Mouse (Mus musculus) gastrocnemius, adult 2 months (tissue): ENCODE results near the gene Kdm6b. TPM values are rescaled to one million over a fixed set of nuclear protein-coding genes. Genes with fewer than 3 reads are reported as not detected.
A peak's percentile ranks its signal among the peaks of the same experiment; 100 is the strongest.

Source experiments
- DNase-seq: peaks from one replicate; pipeline ENCODE4 v3.0.0; 2022
- H3K27ac ChIP-seq: fragments of 200-600 bp; 2 replicates; pipeline ENCODE4 v1.8.1; 2022; ENCODE audit warnings: mild to moderate bottlenecking
- H3K4me3 ChIP-seq: fragments of 200-600 bp; 2 replicates; pipeline ENCODE4 v1.8.1; 2022; ENCODE audit warnings: mild to moderate bottlenecking, moderate library complexity
- CTCF ChIP-seq: fragments of 200-600 bp; IDR thresholded peaks from 2 replicates; pipeline ENCODE4 v1.8.1; 2022; ENCODE audit warnings: antibody characterized with exemption, mild to moderate bottlenecking, moderate library complexity
- intact Hi-C: fragments of 180-260 bp; cut with DNase I; formaldehyde crosslinking; loops from one replicate; pipeline ENCODE4 v1.15.1; 2025
- total RNA-seq, 2 experiments: library from RNA; stranded (reverse); gene quantifications; 2 replicates each; pipeline ENCODE4 v1.2.3; 2021

Kdm6b gene
- total RNA-seq, 2 experiments from 2014 or later, result 23.9 to 24.5 TPM

- DNase-seq, result peak; percentile 97
- Histone ChIP-seq H3K4me3 (peak overlapping the region; percentile 86), H3K27ac (peak overlapping the region; percentile 94)
- TF ChIP-seq CTCF, result no peak
- intact Hi-C loops, result loop anchor here (5.0 to 10.0 kb wide), 3 partner anchors 295 to 577 kb away; partner anchors contain the start of genes 9130213A22Rik, Gabarap, Hes7 and Phf23
These were observed 4.2 kb upstream of the Kdm6b start for GRCm38 (mm10) chr11:69417449-69418384.

- Histone ChIP-seq H3K27ac (peak overlapping the region; percentile 94), H3K4me3 (peak overlapping the region; percentile 86)
- intact Hi-C loops, result loop anchor here (5.0 to 10.0 kb wide), 3 partner anchors 295 to 578 kb away; partner anchors contain the start of genes 9130213A22Rik, Gabarap, Hes7 and Phf23
- TF ChIP-seq CTCF, result no peak
- no peak for DNase-seq
These were observed 3.5 kb upstream of the Kdm6b start for GRCm38 (mm10) chr11:69416921-69417448.

GRCm38 (mm10) chr11:69416509-69416908, 3.0 kb upstream of the Kdm6b start:
- Histone ChIP-seq H3K27ac (peak overlapping the region; percentile 94), H3K4me3 (peak overlapping the region; percentile 86)
- no peak for TF ChIP-seq CTCF
- DNase-seq, result no peak
- intact Hi-C loops, result loop anchor here (5.0 to 10.0 kb wide), 3 partner anchors 294 to 578 kb away; partner anchors contain the start of genes 9130213A22Rik, Gabarap, Hes7 and Phf23

GRCm38 (mm10) chr11:69415668-69416451, 2.4 kb upstream of the Kdm6b start:
- peak; percentile 76 for DNase-seq

GRCm38 (mm10) chr11:69415327-69415667, 1.8 kb upstream of the Kdm6b start:
- intact Hi-C loops, result loop anchor here (5.0 to 10.0 kb wide), 3 partner anchors 293 to 580 kb away; partner anchors contain the start of genes 9130213A22Rik, Gabarap, Hes7 and Phf23
- peak; percentile 93 for DNase-seq
- Histone ChIP-seq H3K27ac (peak overlapping the region; percentile 94), H3K4me3 (peak overlapping the region; percentile 86)
- TF ChIP-seq CTCF, result peak; percentile 6; the same call in 1 of the 2 replicates

More at GRCm38 (mm10) chr11:69415668-69416451, 2.4 kb upstream of the Kdm6b start:
- intact Hi-C loops, result loop anchor here (5.0 to 10.0 kb wide), 3 partner anchors 294 to 579 kb away; partner anchors contain the start of genes 9130213A22Rik, Gabarap, Hes7 and Phf23
- Histone ChIP-seq H3K4me3 (peak overlapping the region; percentile 86), H3K27ac (peak overlapping the region; percentile 94)
- TF ChIP-seq CTCF, result no peak

- intact Hi-C loops, result loop anchor here (5.0 to 10.0 kb wide), 3 partner anchors 292 to 580 kb away; partner anchors contain the start of genes 9130213A22Rik, Gabarap, Hes7 and Phf23
- TF ChIP-seq CTCF, result no peak
- Histone ChIP-seq H3K4me3 (peak overlapping the region; percentile 86), H3K27ac (peak overlapping the region; percentile 94)
- DNase-seq, result peak; percentile 51
These were observed 1.2 kb upstream of the Kdm6b start for GRCm38 (mm10) chr11:69414421-69415326.

GRCm38 (mm10) chr11:69412548-69412947, 927 bp downstream of the Kdm6b start:
- H3K27ac ChIP-seq, result peak overlapping the region; percentile 94
- TF ChIP-seq CTCF, result no peak
- intact Hi-C loops, result loop anchor here (10.0 kb wide), 2 partner anchors 348 to 582 kb away; partner anchors contain the start of genes Gabarap and Phf23
- DNase-seq, result no peak
- H3K4me3 ChIP-seq, result peak overlapping the region; percentile 86

- H3K27ac ChIP-seq, result peak overlapping the region; percentile 94
- DNase-seq, result peak; percentile 94
- peak overlapping the region; percentile 86 for H3K4me3 ChIP-seq
- intact Hi-C loops, result loop anchor here (10.0 kb wide), 2 partner anchors 347 to 583 kb away; partner anchors contain the start of genes Gabarap and Phf23
- TF ChIP-seq CTCF, result no peak
These were observed 1.8 kb downstream of the Kdm6b start for GRCm38 (mm10) chr11:69411538-69412203.

- Histone ChIP-seq H3K27ac (peak overlapping the region; percentile 94), H3K4me3 (peak overlapping the region; percentile 86)
- peak; percentile 96 for DNase-seq
- TF ChIP-seq CTCF, result no peak
- intact Hi-C loops, result loop anchor here (10.0 kb wide), 2 partner anchors 346 to 584 kb away; partner anchors contain the start of genes Gabarap and Phf23
These were observed 2.4 kb downstream of the Kdm6b start for GRCm38 (mm10) chr11:69411073-69411535.
